Mouse (Mus musculus) bone marrow macrophage, adult 2 months (primary cell): ENCODE data around the gene Tmcc1. TPM values are rescaled to one million over a fixed set of nuclear protein-coding genes. Genes with fewer than 3 reads are reported as not detected.
A peak's percentile ranks its signal among the peaks of the same experiment; 100 is the strongest.

Source experiments
- H3K27ac ChIP-seq: 2 replicates; pipeline ENCODE4 v1.5.1; 2012; ENCODE audit warnings: low read depth, low read length; ENCODE audit not compliant: insufficient read depth
- H3K4me1 ChIP-seq: 2 replicates; pipeline ENCODE4 v1.6.1; 2012; ENCODE audit warnings: low read length; ENCODE audit not compliant: control insufficient read depth, insufficient read depth
- H3K4me3 ChIP-seq: 2 replicates; pipeline ENCODE4 v1.5.1; 2012; ENCODE audit warnings: mild to moderate bottlenecking, low read length, moderate library complexity; ENCODE audit not compliant: insufficient read depth
- CTCF ChIP-seq: IDR thresholded peaks from 2 replicates; pipeline ENCODE4 v1.5.1; 2012; ENCODE audit warnings: low read depth, mild to moderate bottlenecking, low read length, moderate library complexity
- POLR2A ChIP-seq: IDR thresholded peaks from 2 replicates; pipeline ENCODE4 v1.6.1; 2012; ENCODE audit warnings: mild to moderate bottlenecking, low read depth, low read length, borderline replicate concordance
- polyA plus RNA-seq: library from polyadenylated mRNA; stranded (reverse); fragments of >200 nt; gene quantifications from 2 replicates; pipeline ENCODE4 v1.2.4, GENCODE M21; 2012; ENCODE audit not compliant: missing spikeins, insufficient read depth, insufficient read length

Tmcc1 gene
- polyA plus RNA-seq, 1 experiment = 41.2 TPM

- no peak for TF ChIP-seq CTCF
- TF ChIP-seq POLR2A = no peak
- H3K4me3 ChIP-seq = no peak overlapping the region
- 0 out of 2 replicates have a peak overlapping the region, but pooled peaks have one; percentile 19 for H3K27ac ChIP-seq
- peaks cover 59% of the 10 kb centered on the region for H3K4me1 ChIP-seq
Observed at GRCm38 (mm10) chr6:115971273-115972060, 221.8 kb downstream of the Tmcc1 start.

- Histone ChIP-seq H3K27ac (no peak overlapping the region), H3K4me3 (no peak overlapping the region), H3K4me1 (peaks cover 44% of the 10 kb centered on the region)
- TF ChIP-seq CTCF = no peak; the same call in 1 of the 2 replicates
- no peak for TF ChIP-seq POLR2A
Observed at GRCm38 (mm10) chr6:115969952-115970351, 223.3 kb downstream of the Tmcc1 start.

GRCm38 (mm10) chr6:115969103-115969502, 224.2 kb downstream of the Tmcc1 start:
- TF ChIP-seq POLR2A (no peak), CTCF (no peak)
- peaks cover 43% of the 10 kb centered on the region for H3K4me1 ChIP-seq
- H3K4me3 ChIP-seq = no peak overlapping the region
- H3K27ac ChIP-seq = no peak overlapping the region

- peaks cover 39% of the 10 kb centered on the region for H3K4me1 ChIP-seq
- TF ChIP-seq POLR2A (no peak), CTCF (no peak)
- no peak overlapping the region for H3K27ac ChIP-seq
- H3K4me3 ChIP-seq = no peak overlapping the region
Observed at GRCm38 (mm10) chr6:115968700-115969099, 224.6 kb downstream of the Tmcc1 start.

Other genes starting within 250 kb of the Tmcc1 start
- not detected in 2 replicates for gene H1foo, start 248.5 kb downstream of the Tmcc1 start, polyA plus RNA-seq
- gene Plxnd1, start 198.5 kb downstream of the Tmcc1 start, polyA plus RNA-seq = 205 and 222 TPM in 2 replicates
- gene Washc2, start 14.6 kb upstream of the Tmcc1 start, polyA plus RNA-seq = 87.7 and 90.9 TPM in 2 replicates
- gene Zfand4, start 70.7 kb upstream of the Tmcc1 start, polyA plus RNA-seq = 5.8 and 6.6 TPM in 2 replicates
- 32.1 and 33.3 TPM in 2 replicates for gene March8, start 144.5 kb upstream of the Tmcc1 start, polyA plus RNA-seq